Mouse (Mus musculus) MEL (cell line): ENCODE data around the gene Sertad1. TPM values are rescaled to one million over a fixed set of nuclear protein-coding genes. Genes with fewer than 3 reads are reported as not detected.

Experiments
- DNase-seq: peaks from one replicate; pipeline ENCODE4 v3.0.0; 2011; ENCODE audit warnings: low read depth, low spot score
- H3K27ac ChIP-seq: 2 replicates; pipeline ENCODE4 v1.5.1; 2012; ENCODE audit warnings: low read depth, mild to moderate bottlenecking, control low read depth, low read length, moderate library complexity; ENCODE audit not compliant: control insufficient read depth
- H3K27me3 ChIP-seq, 2 experiments: fragments of 150-350 bp in 1 of 2; sonication (generic) in 1 of 2; 2 replicates each; pipeline ENCODE4 v1.6.1; 2012; ENCODE audit warnings: low read length in 2 of 2, mild to moderate bottlenecking in 2 of 2, improper control_type of control experiment in 1 of 2, moderate library complexity in 1 of 2; ENCODE audit not compliant: insufficient read depth in 2 of 2, control insufficient read depth in 1 of 2
- H3K36me3 ChIP-seq, 2 experiments: 2 replicates each; pipeline ENCODE4 v1.6.1; 2012 to 2014; ENCODE audit warnings: low read length in 2 of 2, improper control_type of control experiment in 1 of 2, inconsistent platforms in 1 of 2, mild to moderate bottlenecking in 1 of 2; ENCODE audit not compliant: insufficient read depth in 2 of 2, control insufficient read depth in 1 of 2
- H3K4me1 ChIP-seq, 2 experiments: fragments of 150-350 bp in 1 of 2; sonication (generic) in 1 of 2; 2 replicates each; pipeline ENCODE4 v1.6.1; 2012; ENCODE audit warnings: low read length in 2 of 2, improper control_type of control experiment in 1 of 2, mild to moderate bottlenecking in 1 of 2; ENCODE audit not compliant: insufficient read depth in 2 of 2, control insufficient read depth in 1 of 2
- H3K4me3 ChIP-seq, 2 experiments: fragments of 150-350 bp in 1 of 2; sonication (generic) in 1 of 2; 2 replicates each; pipeline ENCODE4 v1.5.1; 2012; ENCODE audit warnings: low read depth in 2 of 2, low read length in 2 of 2, mild to moderate bottlenecking in 2 of 2, moderate library complexity in 2 of 2, control low read depth in 1 of 2, improper control_type of control experiment in 1 of 2; ENCODE audit not compliant: control insufficient read depth in 1 of 2, insufficient read depth in 1 of 2
- H3K79me2 ChIP-seq: 2 replicates; pipeline ENCODE4 v1.6.1; 2012; ENCODE audit warnings: mild to moderate bottlenecking, low read length, moderate library complexity; ENCODE audit not compliant: control insufficient read depth, poor library complexity, insufficient read depth
- H3K9ac ChIP-seq: 2 replicates; pipeline ENCODE4 v1.6.1; 2012; ENCODE audit warnings: low read depth, mild to moderate bottlenecking, control low read depth, low read length, moderate library complexity; ENCODE audit not compliant: control insufficient read depth, poor library complexity, severe bottlenecking
- H3K9me3 ChIP-seq: fragments of 150-350 bp; sonication (generic); replicated peaks from 2 replicates; pipeline ENCODE4 v1.6.1; 2012; ENCODE audit warnings: mild to moderate bottlenecking, low read length, improper control_type of control experiment, moderate library complexity; ENCODE audit not compliant: insufficient read depth
- CHD2 ChIP-seq: IDR thresholded peaks from 2 replicates; pipeline ENCODE4 v1.6.1; 2011; ENCODE audit warnings: low read length, improper control_type of control experiment
- CTCF ChIP-seq, 3 experiments: IDR thresholded peaks in 2 of 3; conservative IDR thresholded peaks in 1 of 3; 2 replicates each; pipeline ENCODE4 v1.5.1; 2011 to 2012; ENCODE audit warnings: low read length in 3 of 3, low read depth in 2 of 3, mild to moderate bottlenecking in 2 of 3, improper control_type of control experiment in 1 of 3, inconsistent platforms in 1 of 3, mixed read lengths in 1 of 3, moderate library complexity in 1 of 3; ENCODE audit not compliant: control insufficient read depth in 1 of 3, insufficient read depth in 1 of 3, poor library complexity in 1 of 3, severe bottlenecking in 1 of 3
- E2F4 ChIP-seq: IDR thresholded peaks from 2 replicates; pipeline ENCODE4 v1.6.1; 2011; ENCODE audit warnings: low read depth, low read length, improper control_type of control experiment, borderline replicate concordance
- ELF1 ChIP-seq: IDR thresholded peaks from 2 replicates; pipeline ENCODE4 v1.6.1; 2014; ENCODE audit warnings: low read depth, mild to moderate bottlenecking, inconsistent platforms, low read length, improper control_type of control experiment, moderate library complexity
- EP300 ChIP-seq, 2 experiments: IDR thresholded peaks; 2 replicates each; pipeline ENCODE4 v1.6.1; 2011; ENCODE audit warnings: improper control_type of control experiment in 2 of 2, low read length in 2 of 2, low read depth in 1 of 2, mild to moderate bottlenecking in 1 of 2
- ETS1 ChIP-seq: IDR thresholded peaks from 2 replicates; pipeline ENCODE4 v1.6.1; 2012; ENCODE audit warnings: low read depth, mild to moderate bottlenecking, inconsistent platforms, low read length, improper control_type of control experiment, moderate library complexity
- GATA1 ChIP-seq: IDR thresholded peaks from 2 replicates; pipeline ENCODE4 v1.6.1; 2011; ENCODE audit warnings: low read depth, low read length, improper control_type of control experiment
- JUND ChIP-seq: IDR thresholded peaks from 2 replicates; pipeline ENCODE4 v1.6.1; 2011; ENCODE audit warnings: low read depth, mild to moderate bottlenecking, improper control_type of control experiment, low read length
- MAFK ChIP-seq: IDR thresholded peaks from 2 replicates; pipeline ENCODE4 v1.6.1; 2011; ENCODE audit warnings: low read depth, mild to moderate bottlenecking, low read length, improper control_type of control experiment, borderline replicate concordance
- MAX ChIP-seq: IDR thresholded peaks from 2 replicates; pipeline ENCODE4 v1.6.1; 2011; ENCODE audit warnings: low read length, improper control_type of control experiment
- MAZ ChIP-seq: IDR thresholded peaks from 2 replicates; pipeline ENCODE4 v1.6.1; 2012; ENCODE audit warnings: low read depth, mild to moderate bottlenecking, inconsistent platforms, low read length, improper control_type of control experiment
- MEF2A ChIP-seq: IDR thresholded peaks from 2 replicates; pipeline ENCODE4 v1.6.1; 2014; ENCODE audit warnings: low read depth, mild to moderate bottlenecking, inconsistent platforms, low read length, improper control_type of control experiment; ENCODE audit not compliant: poor library complexity, insufficient replicate concordance, severe bottlenecking; ENCODE audit errors: extremely low read depth
- MXI1 ChIP-seq: IDR thresholded peaks from 2 replicates; pipeline ENCODE4 v1.6.1; 2011; ENCODE audit warnings: mild to moderate bottlenecking, low read depth, low read length, improper control_type of control experiment
- MYC ChIP-seq: IDR thresholded peaks from 2 replicates; pipeline ENCODE4 v1.6.1; 2011; ENCODE audit warnings: low read depth, mild to moderate bottlenecking, low read length, improper control_type of control experiment, moderate library complexity
- POLR2A ChIP-seq, 2 experiments: IDR thresholded peaks; 2 replicates each; pipeline ENCODE4 v1.6.1; 2011 to 2012; ENCODE audit warnings: low read length in 2 of 2, mild to moderate bottlenecking in 2 of 2, control low read depth in 1 of 2, improper control_type of control experiment in 1 of 2, low read depth in 1 of 2, moderate library complexity in 1 of 2; ENCODE audit not compliant: control insufficient read depth in 1 of 2, insufficient read depth in 1 of 2, poor library complexity in 1 of 2
- POLR2AphosphoS2 ChIP-seq: IDR thresholded peaks from 2 replicates; pipeline ENCODE4 v1.6.1; 2011; ENCODE audit warnings: low read length, improper control_type of control experiment
- POLR2AphosphoS5 ChIP-seq: IDR thresholded peaks from 2 replicates; pipeline ENCODE4 v1.6.1; 2012; ENCODE audit warnings: low read depth, borderline replicate concordance, mild to moderate bottlenecking, inconsistent platforms, low read length, moderate library complexity, mixed read lengths
- RCOR1 ChIP-seq: IDR thresholded peaks from 2 replicates; pipeline ENCODE4 v1.6.1; 2012; ENCODE audit warnings: low read depth, mild to moderate bottlenecking, inconsistent platforms, low read length, improper control_type of control experiment
- TAL1 ChIP-seq: IDR thresholded peaks from 2 replicates; pipeline ENCODE4 v1.6.1; 2012; ENCODE audit warnings: mild to moderate bottlenecking, inconsistent platforms, low read length, moderate library complexity, mixed read lengths
- TBP ChIP-seq: IDR thresholded peaks from 2 replicates; pipeline ENCODE4 v1.8.0; 2011; ENCODE audit warnings: low read depth, low read length, improper control_type of control experiment
- TCF12 ChIP-seq: IDR thresholded peaks from 2 replicates; pipeline ENCODE4 v1.6.1; 2014; ENCODE audit warnings: low read depth, mild to moderate bottlenecking, inconsistent platforms, low read length, improper control_type of control experiment, moderate library complexity
- UBTF ChIP-seq: IDR thresholded peaks from 2 replicates; pipeline ENCODE4 v1.6.1; 2012; ENCODE audit warnings: low read depth, mild to moderate bottlenecking, inconsistent platforms, low read length, improper control_type of control experiment, moderate library complexity, borderline replicate concordance; ENCODE audit not compliant: insufficient read depth
- USF1 ChIP-seq: IDR thresholded peaks from 2 replicates; pipeline ENCODE4 v1.6.1; 2014; ENCODE audit warnings: low read depth, mild to moderate bottlenecking, inconsistent platforms, low read length, improper control_type of control experiment, moderate library complexity
- ZMIZ1 ChIP-seq: IDR thresholded peaks from 2 replicates; pipeline ENCODE4 v1.6.1; 2012; ENCODE audit warnings: low read depth, mild to moderate bottlenecking, inconsistent platforms, low read length, improper control_type of control experiment, moderate library complexity
- polyA plus RNA-seq, 2 experiments: library from polyadenylated mRNA; stranded (reverse) in 1 of 2; unstranded in 1 of 2; fragments of >175 nt in 1 of 2; fragments of >200 nt in 1 of 2; gene quantifications; 2 replicates each; pipeline versions ENCODE4 v1.2.1 to v1.2.4; 2012; ENCODE audit warnings: low replicate concordance in 2 of 2, low read depth in 1 of 2; ENCODE audit not compliant: insufficient read length in 2 of 2, insufficient read depth in 1 of 2, missing spikeins in 1 of 2
- total RNA-seq: library from RNA; depleted of rRNA; stranded (reverse); fragments of 300-350 nt; gene quantifications from 2 replicates; pipeline ENCODE4 v1.2.3, GENCODE M21; 2012

Gene Sertad1
- total and polyA plus RNA-seq, 3 experiments = 9.9 to 10.6 TPM; not detected in 1

DNA sequence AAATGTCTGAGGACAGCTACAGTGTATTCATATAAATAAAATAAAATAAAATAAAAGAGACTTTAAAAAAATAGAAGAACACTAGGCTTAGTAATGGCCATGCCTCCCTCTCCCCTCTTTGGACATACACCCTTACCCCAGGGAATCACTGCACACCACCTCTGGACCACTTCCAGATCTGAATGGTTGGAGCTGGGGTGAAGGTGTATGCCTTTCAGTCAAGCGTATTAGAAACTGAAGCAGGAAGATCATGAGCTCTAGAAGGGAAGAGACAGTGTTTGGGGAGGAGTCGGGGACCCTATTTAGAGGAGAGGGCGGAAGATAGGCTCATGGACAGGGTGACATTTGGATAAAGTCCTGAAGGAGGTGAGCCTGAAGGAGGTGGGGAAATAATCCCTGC, 6.2 kb upstream of the Sertad1 start:
- Histone ChIP-seq H3K4me1 (peaks cover 8 to 27% of the 10 kb centered on the region in 2 experiments), H3K9ac (no peak overlapping the region), H3K27ac (no peak overlapping the region), H3K9me3 (no peaks in the 10 kb centered on the region), H3K4me3 (no peak overlapping the region), H3K79me2 (no peaks in the 10 kb centered on the region), H3K36me3 (peaks cover 0 to 22% of the 10 kb centered on the region in 2 experiments; a peak in 2 of 4 replicates), H3K27me3 (no peaks in the 10 kb centered on the region)
- DNase-seq = no peak
- no peak for TF ChIP-seq MEF2A
- TF ChIP-seq ZMIZ1 = no peak

GRCm38 (mm10) chr7:27480927-27481626, 5.6 kb upstream of the Sertad1 start:
- H3K4me3 ChIP-seq = peak overlapping the region; percentile 71 to 83
- peak; percentile 50 for DNase-seq
- no peaks in the 10 kb centered on the region for H3K27me3 ChIP-seq
- H3K27ac ChIP-seq = peak overlapping the region; percentile 41; the same call in 1 of the 2 replicates
- H3K36me3 ChIP-seq = peaks cover 0 to 24% of the 10 kb centered on the region in 2 experiments; a peak in 2 of 4 replicates
- H3K4me1 ChIP-seq = peaks cover 8 to 26% of the 10 kb centered on the region in 2 experiments
- no peaks in the 10 kb centered on the region for H3K9me3 ChIP-seq
- no peaks in the 10 kb centered on the region for H3K79me2 ChIP-seq
- H3K9ac ChIP-seq = peak overlapping the region; percentile 75
- TF ChIP-seq TBP (0 out of 2 replicates have a peak, but pooled peaks have one; percentile 7), UBTF (no peak)

- H3K79me2 ChIP-seq = no peaks in the 10 kb centered on the region
- peak overlapping the region; percentile 71 to 83 for H3K4me3 ChIP-seq
- H3K9me3 ChIP-seq = no peaks in the 10 kb centered on the region
- H3K9ac ChIP-seq = peak overlapping the region; percentile 75
- DNase-seq = peak; percentile 91
- H3K4me1 ChIP-seq = peaks cover 8 to 26% of the 10 kb centered on the region in 2 experiments
- H3K27ac ChIP-seq = peak overlapping the region; percentile 63
- peaks cover 0 to 24% of the 10 kb centered on the region in 2 experiments; a peak in 2 of 4 replicates for H3K36me3 ChIP-seq
- H3K27me3 ChIP-seq = no peaks in the 10 kb centered on the region
- TF ChIP-seq EP300 (IDR thresholded peaks at IDR 0.05; ENCODE audit: low read depth in 1 of 2, low read length in 2 of 2) (no peak), POLR2A (IDR thresholded peaks at IDR 0.05; ENCODE audit: control insufficient read depth in 1 of 2, insufficient read depth in 1 of 2, low read depth in 1 of 2, low read length in 2 of 2, poor library complexity in 1 of 2) (peak; percentile 22 to 58; a peak in 1 of 4 replicates), JUND (peak; percentile 91), POLR2AphosphoS5 (no peak), MYC (0 out of 2 replicates have a peak, but pooled peaks have one; percentile 31), ETS1 (peak; percentile 60), MXI1 (peak; percentile 43; the same call in 1 of the 2 replicates), E2F4 (no peak), MAZ (peak; percentile 91; the same call in 1 of the 2 replicates), MAFK (no peak), ELF1 (0 out of 2 replicates have a peak, but pooled peaks have one; percentile 36), TBP (0 out of 2 replicates have a peak, but pooled peaks have one; percentile 8), TCF12 (peak; percentile 53; the same call in 1 of the 2 replicates), MAX (peak; percentile 44; the same call in 1 of the 2 replicates), RCOR1 (0 out of 2 replicates have a peak, but pooled peaks have one; percentile 19), USF1 (0 out of 2 replicates have a peak, but pooled peaks have one; percentile 19), POLR2AphosphoS2 (peak; percentile 51; the same call in 1 of the 2 replicates), CHD2 (no peak), CTCF (IDR thresholded peaks at IDR 0.05 in 2 of 3, conservative IDR thresholded peaks at IDR 0.05 in 1 of 3; ENCODE audit: control insufficient read depth in 1 of 3, insufficient read depth in 1 of 3, low read depth in 2 of 3, low read length in 3 of 3, poor library complexity in 1 of 3, severe bottlenecking in 1 of 3) (no peak), GATA1 (peak; percentile 27; the same call in 1 of the 2 replicates), TAL1 (no peak)
These were observed 5.1 kb upstream of the Sertad1 start for GRCm38 (mm10) chr7:27481627-27481969.
